In genomic region chr13:28408868-28409608, GRCm38 (mm10) we compare ENCODE assay signal across 14 mouse cellular contexts.
DNase-seq lines count a peak whose midpoint lies in the region; ATAC-seq lines count a peak whose summit lies in the region.
"Had no signal": no experiment of that assay in that cellular context is flagged by ENCODE, and none has a peak within 500 bp of the region (broad histone marks: within the 10 kb centered on the region; RNA-seq: fewer than 3 reads in every experiment).

No protein-coding gene starts in this region.

- WGBS in embryonic facial prominence, embryonic 10.5 days: 21% methylated on average over 7 of the region's 7 CpGs
- WGBS in hindbrain, embryonic 13.5 days: 21% methylated on average over 7 of the region's 7 CpGs
- WGBS in midbrain, embryonic 12.5 days: 32% methylated on average over 7 of the region's 7 CpGs

- peaks cover 19% of the 10 kb centered on the region for H3K4me1 ChIP-seq in embryonic facial prominence, embryonic 10.5 days
- H3K4me1 ChIP-seq in hindbrain, embryonic 13.5 days (replicated peaks): peaks cover 14% of the 10 kb centered on the region
- peaks cover 14% of the 10 kb centered on the region for H3K4me1 ChIP-seq in midbrain, embryonic 12.5 days

- peak; percentile 56 for DNase-seq in embryo, embryonic 10.5 days (ENCODE audit: low spot score)
- peak; percentile 48 for DNase-seq in embryonic facial prominence, embryonic 10.5 days (ENCODE audit: low spot score)
- no peak for DNase-seq in layer of hippocampus, postnatal 25 days (ENCODE audit: extremely low spot score in 1 of 2, low spot score in 1 of 2)
- DNase-seq in adrenal gland, adult 2 months: no peak
- DNase-seq in cerebellum, adult 11 months: no peak
- DNase-seq: cerebellum, adult 18-20 months; heart, adult 11 months; lung, postnatal 36 days had no signal

- H3K9me3 ChIP-seq in embryonic facial prominence, embryonic 10.5 days: no peaks in the 10 kb centered on the region
- H3K9me3 ChIP-seq in hindbrain, embryonic 13.5 days: no peaks in the 10 kb centered on the region
- no peaks in the 10 kb centered on the region for H3K9me3 ChIP-seq in midbrain, embryonic 12.5 days
- H3K9me3 ChIP-seq: embryonic facial prominence, embryonic 12.5 days had no signal

- no peak overlapping the region for H3K9ac ChIP-seq in hindbrain, embryonic 13.5 days
- no peak overlapping the region for H3K9ac ChIP-seq in midbrain, embryonic 12.5 days (replicated peaks)
- H3K9ac ChIP-seq: embryonic facial prominence, embryonic 12.5 days had no signal

- ATAC-seq in hindbrain, embryonic 13.5 days (ENCODE audit: low FRiP score): peak; percentile 59
- no peak for ATAC-seq in midbrain, embryonic 12.5 days (ENCODE audit: low FRiP score, low read depth)
- ATAC-seq: intestine, embryonic 16.5 days had no signal

- no peaks in the 10 kb centered on the region for H3K36me3 ChIP-seq in embryonic facial prominence, embryonic 10.5 days (replicated peaks)
- no peaks in the 10 kb centered on the region for H3K36me3 ChIP-seq in hindbrain, embryonic 13.5 days
- no peaks in the 10 kb centered on the region for H3K36me3 ChIP-seq in midbrain, embryonic 12.5 days
- H3K36me3 ChIP-seq: embryonic facial prominence, embryonic 12.5 days had no signal

- H3K4me2 ChIP-seq in hindbrain, embryonic 13.5 days: no peak overlapping the region
- H3K4me2 ChIP-seq in midbrain, embryonic 12.5 days (replicated peaks): no peak overlapping the region
- H3K4me2 ChIP-seq: embryonic facial prominence, embryonic 12.5 days had no signal

- H3K27ac ChIP-seq in embryonic facial prominence, embryonic 10.5 days (replicated peaks): peak overlapping the region; percentile 75
- H3K27ac ChIP-seq in hindbrain, embryonic 13.5 days: peak overlapping the region; percentile 76
- peak overlapping the region; percentile 42 for H3K27ac ChIP-seq in midbrain, embryonic 12.5 days (replicated peaks)
- H3K27ac ChIP-seq: layer of hippocampus, adult 2 months had no signal

- H3K4me3 ChIP-seq in embryonic facial prominence, embryonic 10.5 days: no peak overlapping the region
- H3K4me3 ChIP-seq in hindbrain, embryonic 13.5 days: no peak overlapping the region
- no peak overlapping the region for H3K4me3 ChIP-seq in midbrain, embryonic 12.5 days
- H3K4me3 ChIP-seq: embryonic facial prominence, embryonic 12.5 days; layer of hippocampus, adult 2 months; myocyte had no signal

- no peaks in the 10 kb centered on the region for H3K27me3 ChIP-seq in embryonic facial prominence, embryonic 10.5 days (replicated peaks; ENCODE audit: low read depth, poor library complexity, severe bottlenecking)
- no peaks in the 10 kb centered on the region for H3K27me3 ChIP-seq in hindbrain, embryonic 13.5 days
- no peaks in the 10 kb centered on the region for H3K27me3 ChIP-seq in midbrain, embryonic 12.5 days
- H3K27me3 ChIP-seq: embryonic facial prominence, embryonic 12.5 days had no signal

Comparison
In these comparisons a context has a peak if more than half of its experiments do, and no peak if none do; other contexts are left out.
1. DNase-seq: peak in embryo, embryonic 10.5 days (single experiment) and embryonic facial prominence, embryonic 10.5 days (single experiment); none in layer of hippocampus, postnatal 25 days (0 of 2), adrenal gland, adult 2 months (single experiment) and cerebellum, adult 11 months (single experiment).
2. Peak in every context shown above with its lines, with median percentiles within 50 percentile points of each other: H3K27ac ChIP-seq.